Mouse (Mus musculus): ENCODE results near the gene Kxd1.

- TF ChIP-seq CTCF (IDR thresholded peaks at IDR 0.05; ENCODE audit: borderline replicate concordance, insufficient read depth, low read length) = no peak
- TF ChIP-seq POLR2A (IDR thresholded peaks at IDR 0.05; ENCODE audit: low read depth, low read length) = no peak
Measured at GRCm38 (mm10) chr8:70469938-70470337, 57.8 kb downstream of the Kxd1 start.

Data from embryonic fibroblast, embryonic 13.5 days (primary cell).